Mouse (Mus musculus) midbrain, embryonic 14.5 days (tissue): ENCODE measurements at regions not wholly inside any gene's neighbourhood (a gene's known extent, or its start where the extent isn't known, plus 50 kb on each side); places are given as distances from the start of the nearest gene placed in this dataset.
"Not testable (repeated sequence)": the region's sequence is repeated elsewhere in the genome, so short reads cannot be mapped to it uniquely, and the experiment has no call there.

Source experiments
- ATAC-seq: fragments of 200-750 bp; cut with Nextera tagmentation; 2 replicates; pipeline ENCODE4 v1.8.0; 2017; ENCODE audit warnings: moderate number of reproducible peaks, moderate library complexity; ENCODE audit not compliant: low FRiP score, low TSS enrichment
- DNase-seq: peaks from one replicate; pipeline ENCODE4 v3.0.0-alpha.2; 2015
- H3K27ac ChIP-seq: fragments of 300-500 bp; sonication (generic); replicated peaks from 2 replicates; pipeline ENCODE4 v1.5.1; 2014; ENCODE audit warnings: mild to moderate bottlenecking, low read depth, low read length, moderate library complexity
- H3K27me3 ChIP-seq: fragments of 300-500 bp; sonication (generic); 2 replicates; pipeline ENCODE4 v1.6.1; 2014; ENCODE audit warnings: low read length, control low read depth, mixed read lengths; ENCODE audit not compliant: control insufficient read depth, insufficient read depth
- H3K36me3 ChIP-seq: fragments of 300-500 bp; sonication (generic); 2 replicates; pipeline ENCODE4 v1.6.1; 2014; ENCODE audit warnings: low read length, control low read depth; ENCODE audit not compliant: control insufficient read depth, insufficient read depth
- H3K4me1 ChIP-seq: fragments of 300-500 bp; sonication (generic); 2 replicates; pipeline ENCODE4 v1.6.1; 2014; ENCODE audit warnings: mild to moderate bottlenecking, antibody characterized with exemption, low read length, control low read depth; ENCODE audit not compliant: control insufficient read depth, insufficient read depth
- H3K4me2 ChIP-seq: fragments of 300-500 bp; sonication (generic); 2 replicates; pipeline ENCODE4 v1.6.1; 2014; ENCODE audit warnings: mild to moderate bottlenecking, low read length, moderate library complexity
- H3K4me3 ChIP-seq: fragments of 300-500 bp; sonication (generic); replicated peaks from 2 replicates; pipeline ENCODE4 v1.5.1; 2014; ENCODE audit warnings: low read depth, low read length
- H3K9ac ChIP-seq: fragments of 300-500 bp; sonication (generic); replicated peaks from 2 replicates; pipeline ENCODE4 v1.6.1; 2014; ENCODE audit warnings: mild to moderate bottlenecking, low read length, moderate library complexity
- H3K9me3 ChIP-seq: fragments of 300-500 bp; sonication (generic); 2 replicates; pipeline ENCODE4 v1.6.1; 2016; ENCODE audit warnings: low read length, control low read depth, mixed read lengths; ENCODE audit not compliant: control insufficient read depth
- WGBS: fragments of 180-500 bp; shearing (Covaris S2); extraction: QIAGEN DNeasy Blood & Tissue Kit; methylation state at CpG from one replicate; pipeline ENCODE4 v1.1.7; 2014; 5-methylcytosine and 5-hydroxymethylcytosine counted together

DNA sequence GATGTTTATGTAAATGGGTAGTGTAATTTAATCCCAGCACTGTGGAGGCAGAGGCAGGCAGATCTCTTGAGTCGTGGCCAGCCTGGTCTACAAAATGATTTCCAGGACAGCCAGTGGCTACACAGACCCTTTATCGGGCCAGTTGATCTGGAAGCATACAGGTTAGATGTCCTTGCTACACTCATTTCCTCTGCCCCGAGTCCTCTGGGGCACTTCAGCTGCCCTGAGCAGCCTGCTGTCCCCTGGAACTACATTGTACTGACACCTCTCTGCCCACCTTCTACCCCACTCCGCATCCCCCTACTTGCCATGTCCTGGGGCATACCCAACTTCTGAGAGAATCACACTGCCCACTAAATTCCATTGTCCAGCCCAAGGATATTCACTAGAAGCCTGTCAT lies 60.6 kb upstream of the Helt start:
- H3K36me3 ChIP-seq: no peaks in the 10 kb centered on the region

DNA sequence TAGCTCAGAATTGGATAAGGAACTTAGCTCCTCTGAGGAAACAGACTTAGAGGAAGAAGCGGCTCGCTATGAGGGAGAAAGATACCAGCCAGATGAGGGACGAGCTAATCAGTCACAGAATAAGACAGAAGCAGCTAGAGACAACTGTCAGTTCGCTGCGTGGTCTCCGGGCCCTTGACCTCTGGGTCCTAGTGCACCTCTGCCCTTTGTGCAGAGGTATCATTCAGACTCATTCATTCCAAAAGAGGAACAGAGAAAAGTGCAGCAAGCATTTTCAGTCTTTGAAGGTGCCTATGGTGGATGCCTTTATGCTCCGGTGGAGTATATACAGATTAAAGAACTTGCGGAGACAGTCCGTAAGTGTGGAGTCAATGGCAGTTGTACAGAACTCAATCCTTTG lies 63.5 kb upstream of the Helt start:
- ATAC-seq, H3K27me3 ChIP-seq, H3K36me3 ChIP-seq, DNase-seq, H3K9me3 ChIP-seq, H3K4me1 ChIP-seq, H3K9ac ChIP-seq, H3K4me3 ChIP-seq, H3K27ac ChIP-seq, H3K4me2 ChIP-seq: not testable (repeated sequence)
- WGBS: 92% methylated on average over 9 of the region's 9 CpGs

More for the DNA sequence above, 60.6 kb upstream of the Helt start:
- WGBS: 93% methylated on average over 4 of the region's 4 CpGs
- no peak overlapping the region for H3K27ac ChIP-seq
- H3K9me3 ChIP-seq: no peaks in the 10 kb centered on the region
- H3K9ac ChIP-seq: no peak overlapping the region
- DNase-seq (no peak), ATAC-seq (no peak)
- no peaks in the 10 kb centered on the region for H3K4me1 ChIP-seq
- H3K27me3 ChIP-seq: no peaks in the 10 kb centered on the region
- no peak overlapping the region for H3K4me3 ChIP-seq
- H3K4me2 ChIP-seq: no peak overlapping the region

DNA sequence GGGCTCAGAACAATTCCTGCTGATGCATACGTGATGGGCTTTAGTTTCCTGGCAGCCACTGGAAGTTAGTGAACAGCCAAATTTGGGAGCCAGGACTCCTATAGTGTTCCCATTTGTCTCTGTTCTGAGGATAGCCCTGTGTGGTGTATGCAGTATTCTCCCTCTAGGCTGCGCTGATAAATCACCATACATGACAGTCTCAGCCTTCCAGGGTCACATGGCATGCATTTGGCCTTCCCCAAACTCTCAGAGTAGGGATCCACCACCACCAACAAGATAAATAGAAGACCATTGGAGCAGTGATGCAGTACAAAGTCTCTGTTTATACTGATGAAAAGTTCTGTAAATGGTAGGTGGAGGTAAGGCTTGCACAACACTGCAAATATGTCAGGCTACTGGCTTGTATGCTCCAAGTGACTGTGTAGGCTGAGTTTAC lies 68.4 kb upstream of the Helt start:
- Histone ChIP-seq H3K9ac (no peak overlapping the region), H3K4me1 (no peaks in the 10 kb centered on the region), H3K9me3 (no peaks in the 10 kb centered on the region), H3K27ac (no peak overlapping the region), H3K4me3 (no peak overlapping the region), H3K36me3 (no peaks in the 10 kb centered on the region), H3K27me3 (no peaks in the 10 kb centered on the region), H3K4me2 (no peak overlapping the region)
- ATAC-seq (no peak), DNase-seq (no peak)
- WGBS: 82% methylated on average over 2 of the region's 2 CpGs

DNA sequence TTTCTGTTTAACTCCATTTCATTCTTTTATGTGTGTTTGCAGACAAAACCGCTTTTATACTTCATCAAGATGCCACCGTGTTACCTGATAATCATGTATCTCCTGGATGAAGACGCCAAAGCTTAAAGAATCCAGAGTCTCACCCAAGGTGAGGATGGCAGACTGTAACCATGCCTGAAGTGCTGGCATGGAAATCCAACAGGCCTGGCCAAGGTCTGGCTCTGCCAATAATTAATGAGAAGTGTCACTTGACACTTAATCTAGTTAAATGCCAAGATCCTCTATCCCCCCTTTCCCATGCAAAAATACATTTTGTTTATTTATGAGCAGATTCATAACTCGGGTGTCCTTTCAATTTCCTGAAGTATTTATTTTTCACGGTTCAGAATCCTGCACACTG lies 71.2 kb upstream of the Helt start:
- Histone ChIP-seq H3K9ac (no peak overlapping the region), H3K4me2 (no peak overlapping the region), H3K36me3 (no peaks in the 10 kb centered on the region), H3K4me1 (no peaks in the 10 kb centered on the region), H3K27me3 (no peaks in the 10 kb centered on the region), H3K9me3 (no peaks in the 10 kb centered on the region), H3K27ac (no peak overlapping the region), H3K4me3 (no peak overlapping the region)
- ATAC-seq (no peak), DNase-seq (no peak)
- 91% methylated on average over 5 of the region's 5 CpGs for WGBS

DNA sequence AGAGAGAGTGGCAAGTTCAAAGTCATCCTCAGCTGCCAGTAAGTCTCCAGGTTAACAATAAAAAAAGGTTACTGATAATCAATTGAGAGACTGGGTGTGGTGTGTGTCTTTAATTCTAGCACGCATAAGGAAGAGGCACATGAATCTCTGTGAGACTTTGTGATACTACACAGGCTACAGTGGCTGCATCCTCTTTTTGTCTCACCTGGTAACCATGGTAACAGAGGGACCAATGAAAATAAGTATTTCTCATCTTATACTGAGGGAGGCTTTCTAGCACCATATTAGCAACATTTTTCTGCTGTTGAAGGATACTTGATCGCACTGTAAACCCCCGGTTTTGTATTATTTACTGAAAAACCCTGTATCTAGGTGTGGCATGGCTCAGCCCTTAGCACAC lies 72.7 kb upstream of the Helt start:
- H3K27me3 ChIP-seq: no peaks in the 10 kb centered on the region
- no peak overlapping the region for H3K4me2 ChIP-seq
- H3K36me3 ChIP-seq: no peaks in the 10 kb centered on the region
- 90% methylated on average over 3 of the region's 3 CpGs for WGBS
- no peak overlapping the region for H3K27ac ChIP-seq
- DNase-seq (peak; percentile 45), ATAC-seq (no peak)
- no peaks in the 10 kb centered on the region for H3K4me1 ChIP-seq
- no peak overlapping the region for H3K9ac ChIP-seq
- H3K9me3 ChIP-seq: no peaks in the 10 kb centered on the region
- H3K4me3 ChIP-seq: no peak overlapping the region

DNA sequence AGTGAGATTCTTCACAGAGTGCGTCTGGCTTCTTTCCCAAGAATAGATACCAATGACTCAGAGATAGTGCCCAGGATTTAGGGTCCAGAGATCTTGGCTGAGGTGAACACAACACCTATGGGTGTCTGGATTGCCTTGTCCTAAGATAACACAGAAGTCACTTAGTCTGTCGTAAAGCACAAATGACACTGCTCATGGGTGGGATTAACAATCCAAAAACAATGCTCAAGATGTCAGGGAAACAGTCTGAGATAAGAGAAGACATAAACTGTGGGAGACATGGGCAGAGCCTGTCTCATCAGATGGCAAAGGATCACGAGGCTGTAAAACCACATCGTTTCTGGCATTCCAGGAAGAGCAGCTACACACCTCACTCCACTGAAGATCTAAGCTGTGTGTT lies 79.6 kb upstream of the Helt start:
- Histone ChIP-seq H3K4me3 (no peak overlapping the region), H3K27ac (no peak overlapping the region), H3K36me3 (no peaks in the 10 kb centered on the region), H3K4me2 (no peak overlapping the region), H3K9me3 (no peaks in the 10 kb centered on the region), H3K9ac (no peak overlapping the region), H3K4me1 (no peaks in the 10 kb centered on the region), H3K27me3 (no peaks in the 10 kb centered on the region)
- ATAC-seq (no peak), DNase-seq (no peak)
- 84% methylated on average over 4 of the region's 4 CpGs for WGBS

DNA sequence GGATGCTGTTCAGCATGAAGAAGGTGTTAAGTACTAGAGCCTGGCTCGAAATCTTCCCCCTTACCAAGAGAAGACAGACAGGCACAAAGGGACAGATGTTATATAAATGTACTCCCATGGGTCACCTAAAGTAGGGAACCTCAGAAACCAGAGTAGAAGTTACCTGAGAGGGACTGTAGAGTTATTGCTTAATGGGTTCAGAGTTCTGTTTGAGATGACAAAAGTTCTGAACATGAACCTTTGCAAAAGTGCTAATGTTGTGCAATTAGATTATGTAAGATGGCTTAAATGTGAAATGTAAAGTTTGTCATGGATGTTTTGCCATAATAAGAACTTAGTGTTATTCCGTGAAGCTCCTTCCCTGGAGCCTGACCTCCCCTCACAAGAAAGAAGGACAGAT lies 81.5 kb upstream of the Helt start:
- H3K9ac ChIP-seq: no peak overlapping the region
- no peak for ATAC-seq
- no peaks in the 10 kb centered on the region for H3K9me3 ChIP-seq
- no peak overlapping the region for H3K4me2 ChIP-seq
- no peaks in the 10 kb centered on the region for H3K36me3 ChIP-seq
- no peak for DNase-seq
- no peaks in the 10 kb centered on the region for H3K4me1 ChIP-seq
- WGBS: 80% methylated on average over 2 of the region's 2 CpGs
- no peak overlapping the region for H3K4me3 ChIP-seq
- H3K27me3 ChIP-seq: no peaks in the 10 kb centered on the region
- H3K27ac ChIP-seq: no peak overlapping the region

DNA sequence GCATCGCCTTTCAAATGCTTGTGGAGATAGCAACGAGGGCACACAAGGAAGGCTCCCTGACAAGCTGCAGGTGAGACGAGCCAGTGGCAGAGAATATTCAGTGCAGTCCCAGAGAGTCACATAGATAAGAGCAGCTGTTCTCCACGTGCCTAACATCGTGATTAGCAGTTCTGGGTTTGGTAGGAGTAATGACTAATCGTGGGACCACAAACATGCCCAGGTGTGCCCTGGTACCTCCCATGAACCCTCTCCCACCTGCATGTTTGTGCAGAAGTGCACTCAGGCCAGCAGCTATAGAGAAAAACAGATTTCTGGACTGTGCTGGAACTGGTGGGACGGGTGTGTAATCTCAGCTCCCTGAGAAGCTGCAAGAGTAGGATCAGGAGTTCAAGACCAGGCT lies 85.9 kb upstream of the Acsl1 start:
- Histone ChIP-seq H3K27ac (no peak overlapping the region), H3K4me2 (no peak overlapping the region), H3K27me3 (no peaks in the 10 kb centered on the region), H3K9me3 (no peaks in the 10 kb centered on the region), H3K4me3 (no peak overlapping the region), H3K36me3 (no peaks in the 10 kb centered on the region), H3K9ac (no peak overlapping the region), H3K4me1 (no peaks in the 10 kb centered on the region)
- WGBS: 89% methylated on average over 7 of the region's 7 CpGs
- DNase-seq (no peak), ATAC-seq (no peak)

DNA sequence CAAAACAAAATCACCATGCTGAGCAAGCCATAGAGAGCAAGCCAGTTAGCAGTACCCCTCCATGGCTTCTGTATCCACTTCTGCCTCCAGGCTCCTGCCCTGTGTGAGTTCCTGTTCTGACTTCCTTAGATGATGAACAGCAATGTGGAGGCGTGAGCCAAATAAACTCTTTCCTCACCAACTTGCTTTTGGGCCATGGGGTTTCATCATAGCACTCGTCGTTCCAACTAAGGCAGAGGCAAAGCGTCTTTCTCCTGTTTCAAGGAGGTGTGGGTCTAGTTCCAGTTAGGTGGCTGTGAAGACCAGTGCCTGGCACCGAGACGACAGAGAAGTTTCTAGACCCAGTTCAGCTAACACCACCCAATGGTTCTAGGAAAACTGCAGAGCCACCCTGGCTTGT lies 85.0 kb upstream of the Acsl1 start:
- Histone ChIP-seq H3K27ac (no peak overlapping the region), H3K4me3 (no peak overlapping the region), H3K9me3 (no peaks in the 10 kb centered on the region), H3K4me1 (no peaks in the 10 kb centered on the region), H3K27me3 (no peaks in the 10 kb centered on the region), H3K36me3 (no peaks in the 10 kb centered on the region), H3K9ac (no peak overlapping the region), H3K4me2 (no peak overlapping the region)
- ATAC-seq (no peak), DNase-seq (no peak)
- WGBS: 95% methylated on average over 6 of the region's 6 CpGs
